In the genomic region with DNA sequence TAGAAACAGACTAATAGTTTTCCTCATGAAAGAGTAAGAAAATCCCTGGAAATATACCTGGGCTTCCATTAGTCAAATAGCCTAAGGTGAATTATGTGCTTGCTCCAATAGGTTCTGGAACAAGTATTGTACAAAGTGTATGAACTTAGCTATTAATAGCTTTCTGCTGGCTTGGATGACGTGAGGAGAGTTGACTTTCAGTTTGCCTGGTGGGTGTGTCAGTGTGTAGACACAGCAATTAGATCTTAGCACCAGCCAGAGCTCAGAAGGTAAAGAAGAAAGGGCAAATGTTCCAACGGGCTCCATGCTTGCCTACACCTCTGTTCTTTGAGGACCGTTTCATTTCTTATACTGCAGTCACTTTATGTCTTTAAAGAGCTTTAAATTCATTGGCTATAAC, we compare ENCODE assay signal across 17 mouse cellular contexts.
DNase-seq lines count a peak whose midpoint lies in the region; ATAC-seq and TF ChIP-seq lines count a peak whose summit lies in the region.
"Had no signal": no experiment of that assay in that cellular context is flagged by ENCODE, and none has a peak within 500 bp of the region (broad histone marks: within the 10 kb centered on the region; RNA-seq: fewer than 3 reads in every experiment).

No protein-coding gene starts in this region.

- no peak overlapping the region for H3K9ac ChIP-seq in heart, adult 2 months (ENCODE audit: low read depth, low read length)
- H3K9ac ChIP-seq in kidney, embryonic 14.5 days (ENCODE audit: low read depth, low read length), result no peak overlapping the region
- H3K9ac ChIP-seq in liver, embryonic 12.5 days, result no peak overlapping the region
- H3K9ac ChIP-seq: embryonic facial prominence, embryonic 15.5 days; liver, embryonic 13.5 days had no signal

- no peak for ATAC-seq in kidney, embryonic 14.5 days (ENCODE audit: low FRiP score, low TSS enrichment)
- ATAC-seq in hematopoietic stem cell, adult 5-6 weeks (replicated peaks in 1 of 2; ENCODE audit: insufficient read depth in 1 of 2, low FRiP score in 2 of 2, low TSS enrichment in 1 of 2, low read depth in 1 of 2, poor library complexity in 2 of 2, severe bottlenecking in 2 of 2), result peak; percentile 27 to 42; a peak in 1 of 4 replicates
- no peak for ATAC-seq in liver, embryonic 12.5 days
- ATAC-seq: inflammation-experienced regulatory T-cells, adult 6 months had no signal

- no peak for TF ChIP-seq POLR2A in heart, adult 2 months (IDR thresholded peaks at IDR 0.05; ENCODE audit: insufficient read depth, low read depth, low read length)

- H3K27ac ChIP-seq in heart, adult 2 months, result peak overlapping the region; percentile 11; the same call in 1 of the 2 replicates
- H3K27ac ChIP-seq in kidney, embryonic 14.5 days (ENCODE audit: low read depth, low read length), result no peak overlapping the region
- H3K27ac ChIP-seq in liver, embryonic 12.5 days, result no peak overlapping the region
- H3K27ac ChIP-seq: embryonic facial prominence, embryonic 15.5 days; hindbrain, embryonic 10.5 days; limb, embryonic 10.5 days; liver, embryonic 13.5 days; midbrain, embryonic 10.5 days had no signal

- no peaks in the 10 kb centered on the region for H3K9me3 ChIP-seq in kidney, embryonic 14.5 days (ENCODE audit: control insufficient read depth, low read length)
- no peaks in the 10 kb centered on the region for H3K9me3 ChIP-seq in liver, embryonic 12.5 days (replicated peaks)
- H3K9me3 ChIP-seq: embryonic facial prominence, embryonic 15.5 days; hindbrain, embryonic 10.5 days; limb, embryonic 10.5 days; liver, embryonic 13.5 days; midbrain, embryonic 10.5 days had no signal

- no peak overlapping the region for H3K4me2 ChIP-seq in kidney, embryonic 14.5 days (replicated peaks; ENCODE audit: low read depth, low read length)
- H3K4me2 ChIP-seq in liver, embryonic 12.5 days, result no peak overlapping the region
- H3K4me2 ChIP-seq: embryonic facial prominence, embryonic 15.5 days; liver, embryonic 13.5 days had no signal

- no peaks in the 10 kb centered on the region; the same call in 1 of the 2 replicates for H3K36me3 ChIP-seq in heart, adult 2 months (ENCODE audit: control insufficient read depth, insufficient read depth, low read length)
- no peaks in the 10 kb centered on the region for H3K36me3 ChIP-seq in kidney, embryonic 14.5 days (ENCODE audit: control insufficient read depth, insufficient read depth, low read length)
- no peaks in the 10 kb centered on the region for H3K36me3 ChIP-seq in liver, embryonic 12.5 days
- H3K36me3 ChIP-seq: embryonic facial prominence, embryonic 15.5 days; hindbrain, embryonic 10.5 days; limb, embryonic 10.5 days; liver, embryonic 13.5 days; midbrain, embryonic 10.5 days had no signal

- no peaks in the 10 kb centered on the region for H3K27me3 ChIP-seq in heart, adult 2 months (ENCODE audit: control insufficient read depth, insufficient read depth, low read length)
- H3K27me3 ChIP-seq in kidney, embryonic 14.5 days (ENCODE audit: control insufficient read depth, insufficient read depth, low read length), result no peaks in the 10 kb centered on the region
- no peaks in the 10 kb centered on the region for H3K27me3 ChIP-seq in liver, embryonic 12.5 days (replicated peaks)
- H3K27me3 ChIP-seq: embryonic facial prominence, embryonic 15.5 days; liver, embryonic 13.5 days had no signal

- intact Hi-C loops in heart, adult 2 months (cut with DNase I), result no loop called here
- intact Hi-C loops in heart, postnatal 25 days (cut with DNase I), result no loop called here

- DNase-seq in heart, adult 2 months, result peak in 1 of 2 experiments; percentile 24
- DNase-seq in heart, postnatal 25 days (ENCODE audit: low spot score), result no peak
- DNase-seq in kidney, postnatal 14 days, result peak; percentile 6
- no peak for DNase-seq in right cerebral cortex, postnatal 14 days
- DNase-seq: adrenal gland, adult 8-10 months; cerebellum, adult 8-10 months; liver, embryonic 13.5 days; right cerebral cortex, postnatal 4 days; thymus, postnatal 36 days had no signal

- 49% methylated on average over 3 of the region's 3 CpGs for WGBS in heart, adult 2 months
- 55% methylated on average over 3 of the region's 3 CpGs for WGBS in kidney, embryonic 14.5 days
- WGBS in liver, embryonic 12.5 days (ENCODE audit: insufficient replicate concordance), result 44% methylated on average over 3 of the region's 3 CpGs

- H3K4me1 ChIP-seq in heart, adult 2 months (ENCODE audit: control insufficient read depth, insufficient read depth, low read length), result no peaks in the 10 kb centered on the region; the same call in 1 of the 2 replicates
- H3K4me1 ChIP-seq in kidney, embryonic 14.5 days (ENCODE audit: control insufficient read depth, insufficient read depth, low read length), result no peaks in the 10 kb centered on the region
- no peaks in the 10 kb centered on the region for H3K4me1 ChIP-seq in liver, embryonic 12.5 days
- H3K4me1 ChIP-seq: embryonic facial prominence, embryonic 15.5 days; hindbrain, embryonic 10.5 days; limb, embryonic 10.5 days; liver, embryonic 13.5 days; midbrain, embryonic 10.5 days had no signal

- no peak for TF ChIP-seq CTCF in heart, adult 2 months (IDR thresholded peaks at IDR 0.05)

- TF ChIP-seq EP300 in heart, adult 2 months (IDR thresholded peaks at IDR 0.05; ENCODE audit: insufficient read depth, low read depth, low read length), result no peak

- H3K79me2 ChIP-seq in heart, adult 2 months (replicated peaks; ENCODE audit: control insufficient read depth, insufficient read depth, low read length), result no peaks in the 10 kb centered on the region

- H3K4me3 ChIP-seq in heart, adult 2 months, result no peak overlapping the region
- H3K4me3 ChIP-seq in kidney, embryonic 14.5 days (ENCODE audit: low read length), result no peak overlapping the region
- H3K4me3 ChIP-seq in liver, embryonic 12.5 days, result no peak overlapping the region
- H3K4me3 ChIP-seq: embryonic facial prominence, embryonic 15.5 days; hindbrain, embryonic 10.5 days; limb, embryonic 10.5 days; liver, embryonic 13.5 days; midbrain, embryonic 10.5 days had no signal

Comparison
In these comparisons a context has a peak if more than half of its experiments do, and no peak if none do; other contexts are left out.
1. ATAC-seq: peak in hematopoietic stem cell, adult 5-6 weeks (2 of 2); none in kidney, embryonic 14.5 days (single experiment) and liver, embryonic 12.5 days (single experiment).